Mouse (Mus musculus) kidney, embryonic 16.5 days (tissue): ENCODE measurements around the gene Hmgcs2. TPM values are rescaled to one million over a fixed set of nuclear protein-coding genes. Genes with fewer than 3 reads are reported as not detected.
A peak's percentile ranks its signal among the peaks of the same experiment; 100 is the strongest.

Source experiments
- ATAC-seq: fragments of 200-750 bp; cut with Nextera tagmentation; 2 replicates; pipeline ENCODE4 v1.8.0; 2017; ENCODE audit warnings: moderate TSS enrichment; ENCODE audit not compliant: low FRiP score, low TSS enrichment
- H3K27ac ChIP-seq: fragments of 300-500 bp; sonication (generic); 2 replicates; pipeline ENCODE4 v1.5.1; 2014; ENCODE audit warnings: low read length
- H3K27me3 ChIP-seq: fragments of 300-500 bp; sonication (generic); 2 replicates; pipeline ENCODE4 v1.6.1; 2014; ENCODE audit warnings: low read length, control low read depth, mixed read lengths; ENCODE audit not compliant: insufficient read depth
- H3K36me3 ChIP-seq: fragments of 300-500 bp; sonication (generic); 2 replicates; pipeline ENCODE4 v1.6.1; 2014; ENCODE audit warnings: low read length, control low read depth, mixed read lengths; ENCODE audit not compliant: insufficient read depth
- H3K4me1 ChIP-seq: fragments of 300-500 bp; sonication (generic); 2 replicates; pipeline ENCODE4 v1.6.1; 2014; ENCODE audit warnings: low read length, control low read depth, mixed read lengths; ENCODE audit not compliant: insufficient read depth
- H3K4me2 ChIP-seq: fragments of 300-500 bp; sonication (generic); replicated peaks from 2 replicates; pipeline ENCODE4 v1.6.1; 2014; ENCODE audit warnings: low read depth, low read length
- H3K4me3 ChIP-seq: fragments of 300-500 bp; sonication (generic); 2 replicates; pipeline ENCODE4 v1.5.1; 2014; ENCODE audit warnings: mild to moderate bottlenecking, low read length
- H3K9ac ChIP-seq: fragments of 300-500 bp; sonication (generic); replicated peaks from 2 replicates; pipeline ENCODE4 v1.6.1; 2014; ENCODE audit warnings: low read length
- H3K9me3 ChIP-seq: fragments of 300-500 bp; sonication (generic); 2 replicates; pipeline ENCODE4 v1.6.1; 2016; ENCODE audit warnings: low read length, control low read depth
- WGBS: fragments of 180-500 bp; shearing (Covaris S2); extraction: QIAGEN DNeasy Blood & Tissue Kit; methylation state at CpG from one replicate; pipeline ENCODE4 v1.1.7; 2014; 5-methylcytosine and 5-hydroxymethylcytosine counted together
- polyA plus RNA-seq: library from polyadenylated mRNA; unstranded; fragments of >200 nt; fragmentation: Nextera tagmentation; extraction: Ambion mirVana; gene quantifications from 2 replicates; pipeline ENCODE4 v1.2.1, GENCODE M21; 2015

Hmgcs2 gene
- polyA plus RNA-seq, 1 experiment from 2014 or later = 13.1 TPM

GRCm38 (mm10) chr3:98300266-98300665, 20.0 kb downstream of the Hmgcs2 start:
- no peak for ATAC-seq
- Histone ChIP-seq H3K27me3 (no peaks in the 10 kb centered on the region), H3K4me2 (no peak overlapping the region), H3K4me1 (no peaks in the 10 kb centered on the region), H3K9ac (no peak overlapping the region), H3K4me3 (no peak overlapping the region), H3K9me3 (no peaks in the 10 kb centered on the region), H3K27ac (no peak overlapping the region), H3K36me3 (no peaks in the 10 kb centered on the region)
- 91% methylated on average over 4 of the region's 4 CpGs for WGBS

DNA sequence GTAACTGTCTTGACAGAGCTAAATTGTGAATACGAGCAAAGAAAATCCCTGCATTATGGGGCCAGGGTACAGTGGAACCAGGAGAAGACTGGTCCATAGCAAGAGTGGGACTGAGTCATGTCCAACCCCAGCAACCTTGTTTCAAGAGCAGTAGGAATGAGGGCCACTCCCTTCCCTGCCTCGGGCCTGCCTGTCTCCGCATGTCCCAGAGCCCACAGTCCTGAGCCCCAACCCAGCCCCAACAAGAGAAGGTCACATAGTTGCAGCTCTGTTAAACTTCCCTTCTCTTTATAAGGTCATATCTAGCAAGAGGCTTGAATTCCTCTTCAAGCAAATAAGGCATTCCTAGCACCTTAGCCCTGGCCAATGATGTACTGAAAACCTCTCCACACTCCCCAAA, 21.5 kb downstream of the Hmgcs2 start:
- Histone ChIP-seq H3K4me3 (no peak overlapping the region), H3K9ac (no peak overlapping the region), H3K27ac (no peak overlapping the region), H3K36me3 (no peaks in the 10 kb centered on the region), H3K4me2 (no peak overlapping the region), H3K4me1 (no peaks in the 10 kb centered on the region), H3K9me3 (no peaks in the 10 kb centered on the region), H3K27me3 (no peaks in the 10 kb centered on the region)
- ATAC-seq = no peak
- WGBS = 87% methylated on average over 3 of the region's 3 CpGs

- Histone ChIP-seq H3K9ac (no peak overlapping the region), H3K27ac (no peak overlapping the region), H3K9me3 (no peaks in the 10 kb centered on the region), H3K4me2 (no peak overlapping the region), H3K4me3 (no peak overlapping the region), H3K27me3 (no peaks in the 10 kb centered on the region), H3K4me1 (no peaks in the 10 kb centered on the region), H3K36me3 (no peaks in the 10 kb centered on the region)
- WGBS = 87% methylated on average over 6 of the region's 6 CpGs
- ATAC-seq = no peak
These were observed 28.4 kb downstream of the Hmgcs2 start for GRCm38 (mm10) chr3:98308606-98309005.

DNA sequence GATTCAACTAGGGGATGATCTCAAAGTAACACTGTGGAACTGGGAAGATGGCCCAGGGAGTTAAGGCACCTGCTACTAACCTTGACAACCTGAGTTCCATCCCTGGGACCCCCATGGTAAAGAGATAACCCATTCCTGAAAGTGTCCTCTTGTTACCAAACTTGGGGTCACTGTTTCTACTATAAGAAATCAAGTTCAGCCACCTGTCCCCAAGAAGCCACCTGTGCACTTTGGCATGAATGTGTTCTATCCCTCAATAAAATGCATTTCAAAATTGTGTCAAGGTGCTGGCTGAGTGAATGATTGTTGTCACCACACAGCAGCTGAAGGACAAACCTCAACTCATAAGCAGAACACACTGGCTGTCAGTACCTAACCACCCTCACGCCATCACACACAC, 30.2 kb downstream of the Hmgcs2 start:
- Histone ChIP-seq H3K27ac (no peak overlapping the region), H3K4me3 (no peak overlapping the region)
- no peak for ATAC-seq

GRCm38 (mm10) chr3:98312867-98313266, 32.6 kb downstream of the Hmgcs2 start:
- WGBS = 22% methylated on average over 6 of the region's 7 CpGs
- Histone ChIP-seq H3K4me2 (no peak overlapping the region), H3K4me1 (no peaks in the 10 kb centered on the region), H3K27me3 (no peaks in the 10 kb centered on the region), H3K4me3 (no peak overlapping the region), H3K27ac (no peak overlapping the region), H3K9me3 (no peaks in the 10 kb centered on the region), H3K36me3 (peaks cover 10% of the 10 kb centered on the region), H3K9ac (no peak overlapping the region)
- peak; percentile 80 for ATAC-seq

More for the DNA sequence above, 30.2 kb downstream of the Hmgcs2 start:
- peaks cover 6% of the 10 kb centered on the region; the same call in 1 of the 2 replicates for H3K36me3 ChIP-seq
- H3K27me3 ChIP-seq = no peaks in the 10 kb centered on the region
- no peak overlapping the region for H3K9ac ChIP-seq
- WGBS = 100% methylated on average over 1 of the region's 1 CpGs
- H3K4me1 ChIP-seq = no peaks in the 10 kb centered on the region
- H3K4me2 ChIP-seq = no peak overlapping the region
- no peaks in the 10 kb centered on the region for H3K9me3 ChIP-seq

GRCm38 (mm10) chr3:98313294-98314155, 33.3 kb downstream of the Hmgcs2 start:
- 72% methylated on average over 9 of the region's 9 CpGs for WGBS

DNA sequence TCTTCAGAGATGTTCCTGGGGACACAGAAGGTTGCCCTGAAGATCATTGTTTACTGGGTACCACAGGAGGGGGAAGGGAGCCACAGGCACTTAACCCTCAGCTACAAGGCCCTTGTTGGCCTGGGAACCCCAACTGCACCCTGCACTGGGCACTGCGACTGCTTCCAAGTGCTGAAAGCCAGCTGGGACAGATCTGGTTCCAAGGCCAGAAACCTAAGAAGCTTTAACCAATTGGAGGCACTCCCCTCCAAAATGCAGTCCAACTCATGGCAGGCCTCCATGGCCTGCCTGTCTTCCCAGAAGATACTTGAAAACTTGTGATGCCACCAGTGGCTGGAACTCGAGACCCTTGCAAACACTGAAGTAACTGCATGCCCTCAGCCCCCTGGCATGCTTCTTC, 34.9 kb downstream of the Hmgcs2 start:
- Histone ChIP-seq H3K36me3 (peaks cover 27% of the 10 kb centered on the region), H3K9me3 (no peaks in the 10 kb centered on the region), H3K27ac (no peak overlapping the region), H3K4me3 (no peak overlapping the region), H3K4me2 (no peak overlapping the region), H3K27me3 (no peaks in the 10 kb centered on the region), H3K9ac (no peak overlapping the region), H3K4me1 (no peaks in the 10 kb centered on the region)
- WGBS = 63% methylated on average over 2 of the region's 2 CpGs
- no peak for ATAC-seq

More at GRCm38 (mm10) chr3:98313294-98314155, 33.3 kb downstream of the Hmgcs2 start:
- no peak overlapping the region for H3K9ac ChIP-seq
- H3K36me3 ChIP-seq = peaks cover 16% of the 10 kb centered on the region
- no peaks in the 10 kb centered on the region for H3K9me3 ChIP-seq
- H3K4me1 ChIP-seq = no peaks in the 10 kb centered on the region
- no peak overlapping the region for H3K4me2 ChIP-seq
- no peak overlapping the region for H3K27ac ChIP-seq
- 0 out of 2 replicates have a peak, but pooled peaks have one; percentile 13 for ATAC-seq
- H3K4me3 ChIP-seq = no peak overlapping the region
- H3K27me3 ChIP-seq = no peaks in the 10 kb centered on the region

DNA sequence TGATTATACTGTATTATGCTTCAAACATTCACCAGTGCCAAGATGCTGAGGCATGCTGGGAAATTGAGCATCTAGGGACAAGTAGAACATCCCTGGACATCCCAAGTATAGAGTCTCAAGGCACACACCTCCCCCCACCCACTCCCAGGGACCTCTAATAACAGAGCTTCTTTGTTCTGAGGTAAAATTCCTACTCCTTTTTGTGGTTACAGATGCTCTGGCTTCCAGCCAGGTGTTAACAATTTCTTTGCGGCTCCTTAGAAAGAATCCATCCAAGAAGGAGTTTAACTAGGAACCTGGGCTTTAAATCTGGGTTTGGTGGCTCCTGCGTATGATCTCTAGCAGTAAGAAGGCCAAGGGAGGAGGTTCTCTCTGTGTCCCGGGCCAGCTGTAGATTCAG, 36.9 kb downstream of the Hmgcs2 start:
- no peaks in the 10 kb centered on the region for H3K27me3 ChIP-seq
- no peak overlapping the region for H3K4me3 ChIP-seq
- no peaks in the 10 kb centered on the region for H3K4me1 ChIP-seq
- H3K36me3 ChIP-seq = peaks cover 39% of the 10 kb centered on the region
- H3K27ac ChIP-seq = no peak overlapping the region
- H3K9ac ChIP-seq = no peak overlapping the region
- no peak overlapping the region for H3K4me2 ChIP-seq
- WGBS = 66% methylated on average over 3 of the region's 3 CpGs
- ATAC-seq = no peak
- no peaks in the 10 kb centered on the region for H3K9me3 ChIP-seq

DNA sequence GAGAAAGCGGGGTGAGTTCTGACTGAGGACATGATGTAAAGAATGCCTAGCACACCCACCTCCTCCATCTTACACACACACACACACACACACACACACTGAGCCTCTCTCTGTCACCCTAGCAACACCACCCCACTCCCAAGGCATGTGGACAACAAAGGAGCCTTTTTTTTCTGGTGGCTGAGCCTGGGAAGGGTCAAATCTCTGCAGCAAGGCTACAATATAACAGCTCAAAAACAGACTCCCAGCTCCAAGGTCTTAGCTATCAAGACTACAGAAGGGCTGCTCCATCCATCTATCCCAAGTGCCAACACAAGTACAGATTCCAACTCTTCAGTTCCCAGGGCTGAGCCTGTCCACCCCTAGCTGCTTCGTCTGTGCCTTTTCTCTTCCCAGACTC, 39.0 kb downstream of the Hmgcs2 start:
- H3K27ac ChIP-seq = no peak overlapping the region
- no peak for ATAC-seq
- WGBS = 72% methylated on average over 2 of the region's 2 CpGs
- no peaks in the 10 kb centered on the region for H3K9me3 ChIP-seq
- no peak overlapping the region for H3K9ac ChIP-seq
- no peaks in the 10 kb centered on the region for H3K4me1 ChIP-seq
- H3K36me3 ChIP-seq = peaks cover 54% of the 10 kb centered on the region
- H3K27me3 ChIP-seq = no peaks in the 10 kb centered on the region
- H3K4me3 ChIP-seq = no peak overlapping the region
- no peak overlapping the region for H3K4me2 ChIP-seq

- Histone ChIP-seq H3K4me3 (no peak overlapping the region), H3K4me1 (no peaks in the 10 kb centered on the region), H3K4me2 (no peak overlapping the region), H3K9me3 (no peaks in the 10 kb centered on the region), H3K27me3 (no peaks in the 10 kb centered on the region), H3K27ac (no peak overlapping the region), H3K9ac (no peak overlapping the region), H3K36me3 (peaks cover 74% of the 10 kb centered on the region)
- no peak for ATAC-seq
- 91% methylated on average over 5 of the region's 5 CpGs for WGBS
These were observed 42.0 kb downstream of the Hmgcs2 start for GRCm38 (mm10) chr3:98322209-98322608.
